Mouse (Mus musculus) R1 (cell line): Measurements from ENCODE around the gene Gm20388.
A peak's percentile ranks its signal among the peaks of the same experiment; 100 is the strongest.

Source experiments
- DNase-seq: peaks from one replicate; pipeline ENCODE4 v3.0.0-alpha.2; 2018; ENCODE audit warnings: low read depth, low spot score

Gene Gm20388

GRCm38 (mm10) chr8:122431694-122432442, 2521.2 kb downstream of the Gm20388 start:
- no peak for DNase-seq

DNA sequence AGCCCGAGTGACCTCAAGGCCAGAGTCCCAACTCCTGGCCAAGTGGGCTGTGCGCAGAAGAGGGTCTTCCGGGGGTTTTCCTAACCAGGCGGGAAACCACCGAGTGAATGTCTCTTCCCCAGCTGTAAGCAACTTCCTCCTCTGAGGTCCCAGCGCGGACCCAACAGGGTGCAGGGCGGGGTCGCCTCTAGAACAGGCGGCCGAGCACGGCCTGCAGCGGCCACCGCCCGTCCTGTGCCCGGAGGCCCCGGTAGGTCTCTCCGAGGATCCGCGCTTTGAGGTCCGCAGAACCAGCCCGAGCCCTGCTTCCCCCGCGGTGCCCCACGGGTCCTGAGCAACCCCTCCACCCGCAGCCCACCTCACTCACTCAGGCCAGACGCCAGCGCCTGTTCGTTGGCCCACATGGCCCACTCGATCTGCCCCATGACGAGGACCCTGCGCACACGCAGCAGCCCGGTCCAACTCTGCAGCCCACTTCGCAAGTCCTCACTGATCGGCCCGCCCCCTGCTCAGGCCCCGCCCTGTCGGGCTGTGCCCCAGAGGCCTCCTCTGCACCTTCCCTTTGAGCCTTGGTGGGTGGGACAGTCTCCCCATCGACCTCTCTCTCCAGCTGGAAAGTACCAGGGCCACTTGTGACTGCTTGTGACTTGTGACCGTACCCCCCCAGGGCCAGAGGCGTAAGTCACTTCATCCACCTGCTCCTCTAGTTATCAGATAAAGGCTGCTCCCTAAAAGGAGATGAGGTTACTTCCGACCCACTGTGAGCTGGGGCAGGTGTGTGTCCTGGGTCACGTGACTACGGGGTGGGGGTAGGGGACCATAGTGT, 2522.0 kb downstream of the Gm20388 start, which contains the start of gene Cyba:
Cyba (minus strand) TSS at position 488 of the 826 bp plus-strand sequence.
- peak; percentile 78 for DNase-seq

DNA sequence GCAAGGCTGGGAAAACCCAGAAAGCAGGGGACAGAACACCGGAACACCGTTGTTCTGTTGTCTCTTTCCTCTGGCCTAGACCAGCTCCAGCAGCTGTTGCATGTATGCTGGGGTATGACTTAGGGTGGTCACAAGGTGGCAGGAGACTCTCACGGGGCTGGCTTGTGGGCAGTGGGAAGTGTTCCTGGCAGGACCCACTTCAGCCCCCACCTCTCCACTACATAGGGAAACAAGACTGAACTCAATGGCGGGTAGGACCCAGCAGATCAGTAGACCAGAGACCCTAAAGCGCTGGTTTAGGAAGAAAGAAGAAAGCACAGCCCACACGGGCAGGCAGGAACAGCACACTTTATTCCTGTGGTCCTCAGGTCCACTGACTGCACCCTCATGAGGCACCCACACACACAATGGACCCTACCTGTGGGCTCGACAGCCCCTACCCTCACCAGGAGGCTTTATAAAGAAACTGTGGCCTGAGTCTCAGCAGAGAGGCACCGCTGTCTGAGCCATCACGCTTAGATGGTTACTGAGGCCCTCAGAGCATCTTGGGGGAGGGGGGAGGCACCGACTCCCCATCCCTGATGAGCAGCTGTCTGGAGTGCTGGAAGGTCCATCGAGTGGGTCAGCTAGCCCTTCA, 2522.7 kb downstream of the Gm20388 start:
- DNase-seq: no peak

DNA sequence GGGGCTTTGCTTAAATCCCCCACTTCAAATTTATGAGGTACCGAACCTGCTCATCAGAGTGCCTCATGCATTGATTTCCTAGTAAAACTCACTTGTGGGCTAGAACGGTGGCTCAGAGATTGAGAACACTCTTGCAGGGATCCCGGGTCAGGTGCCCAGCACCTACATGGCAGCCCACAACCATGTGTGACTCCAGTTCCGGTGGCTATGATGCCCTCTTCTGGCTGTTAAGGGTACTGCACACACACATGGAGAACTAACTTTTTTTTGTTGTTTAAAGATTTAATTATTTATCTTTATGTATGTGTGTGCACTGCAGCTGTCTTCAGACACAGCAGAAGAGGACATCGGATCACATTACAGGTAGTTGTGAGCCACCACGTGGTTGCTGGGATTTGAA, 2524.7 kb downstream of the Gm20388 start:
- DNase-seq: peak; percentile 73

GRCm38 (mm10) chr8:122436146-122436545, 2525.5 kb downstream of the Gm20388 start:
- no peak for DNase-seq

GRCm38 (mm10) chr8:122436586-122437125, 2526.0 kb downstream of the Gm20388 start:
- DNase-seq: no peak

DNA sequence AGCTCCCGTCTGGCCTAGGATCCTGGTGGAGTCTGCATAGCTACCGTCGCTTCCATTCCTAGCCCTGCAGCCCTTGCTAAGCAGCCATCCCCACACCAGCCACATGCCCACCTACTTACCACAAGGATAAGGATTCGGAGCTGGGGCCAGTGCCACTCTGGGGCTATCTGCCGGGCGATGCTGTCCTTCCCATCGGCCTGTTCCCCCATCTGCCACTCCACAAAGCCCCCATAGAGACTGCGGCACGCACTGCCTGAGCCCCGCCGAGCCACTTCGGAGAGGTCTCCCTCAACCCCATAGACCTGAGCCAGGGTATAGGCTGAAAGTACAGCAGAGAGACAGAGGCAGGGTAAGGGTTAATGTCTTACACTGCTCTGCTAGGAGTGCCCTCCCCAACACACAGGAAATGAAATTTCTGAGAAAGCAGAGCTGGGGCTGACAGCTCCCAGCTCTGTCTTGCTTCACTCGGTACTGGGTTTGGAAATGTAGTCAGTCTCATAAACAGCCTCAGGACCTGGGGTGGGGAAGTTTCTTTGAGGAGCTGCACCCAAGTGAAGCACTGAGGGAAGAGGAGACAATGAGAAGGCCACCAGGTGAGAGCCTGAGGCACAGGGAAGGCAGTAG, 2527.2 kb downstream of the Gm20388 start:
- DNase-seq: no peak

GRCm38 (mm10) chr8:122439336-122439735, 2528.7 kb downstream of the Gm20388 start:
- DNase-seq: no peak

DNA sequence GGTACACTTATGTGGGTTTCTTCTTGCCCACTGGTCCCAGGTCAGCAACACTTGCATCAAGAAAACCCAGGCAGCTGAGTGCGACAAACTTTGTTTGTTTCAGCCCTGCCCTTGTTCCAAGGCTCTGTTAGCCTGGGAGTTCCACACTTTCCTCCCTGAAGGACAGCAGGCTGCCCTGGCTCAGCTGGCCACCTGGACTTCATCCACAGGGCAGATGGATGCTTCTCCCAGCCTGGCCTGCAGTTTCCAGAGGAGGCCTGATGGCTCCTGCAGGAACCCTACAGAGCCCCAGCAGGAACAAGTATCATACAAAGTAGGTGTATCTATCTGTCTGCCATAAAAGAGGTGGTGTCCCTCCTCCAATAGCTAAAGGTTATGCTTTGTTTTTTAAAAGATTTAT, 2530.7 kb downstream of the Gm20388 start:
- no peak for DNase-seq

GRCm38 (mm10) chr8:122442356-122442755, 2531.7 kb downstream of the Gm20388 start:
- DNase-seq: no peak

DNA sequence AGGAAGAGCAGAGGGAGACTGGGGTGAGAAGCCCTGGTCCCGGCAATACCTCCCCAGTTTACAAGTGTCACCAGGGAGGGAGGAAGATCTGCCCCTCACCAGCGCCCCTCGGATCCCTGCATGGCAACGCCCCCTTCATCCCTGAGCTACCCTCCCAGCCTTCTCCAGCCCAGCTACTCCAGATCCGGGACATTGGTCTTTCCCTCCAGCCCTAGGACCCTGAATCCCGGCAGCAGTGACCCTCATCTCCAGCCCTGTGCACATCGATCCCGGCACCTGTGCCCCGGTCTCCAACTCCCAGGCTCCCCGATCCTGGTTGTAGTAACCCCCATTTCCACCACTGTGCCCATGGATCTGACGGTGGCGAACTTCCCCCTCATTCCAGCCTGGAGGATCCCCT, 2532.1 kb downstream of the Gm20388 start:
- peak; percentile 40 for DNase-seq

DNA sequence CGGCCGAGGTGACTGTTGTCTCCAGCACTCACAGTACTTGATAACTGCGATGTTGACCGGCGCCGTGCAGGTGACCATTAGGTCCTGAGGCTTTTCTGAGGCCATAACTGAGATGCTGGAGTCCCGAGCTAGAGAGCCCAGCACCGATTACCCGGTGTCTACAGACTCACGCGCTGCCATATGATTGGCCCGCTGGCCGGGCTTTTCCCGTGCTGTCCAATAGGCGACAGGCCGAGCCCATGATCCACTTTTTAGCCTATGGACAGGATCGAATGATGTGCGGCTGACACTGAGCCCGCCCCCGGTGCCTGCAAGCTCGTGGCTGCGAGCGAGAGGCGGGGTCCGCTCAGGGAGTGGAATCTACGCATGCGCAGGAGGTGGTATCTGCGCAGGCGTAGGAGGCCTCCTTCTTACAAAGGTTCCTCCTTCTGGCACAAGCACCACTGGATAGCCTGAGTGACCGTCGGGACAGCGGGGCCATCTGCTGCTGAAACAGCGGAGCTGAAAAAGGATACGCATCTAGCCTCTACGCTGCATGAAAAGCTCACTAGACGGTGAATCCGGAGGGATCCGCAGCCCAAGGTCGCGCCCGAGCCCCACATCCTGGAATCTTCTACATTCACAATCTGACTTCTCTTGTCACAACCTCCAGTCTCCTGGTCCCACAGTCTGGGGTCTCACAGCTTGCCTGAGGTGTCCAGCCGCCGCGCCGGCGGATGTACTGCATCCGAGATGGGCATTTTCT, 2532.8 kb downstream of the Gm20388 start, which contains the start of gene Mvd:
Mvd (minus strand) TSS at position 161 of the 745 bp plus-strand sequence.
- peak; percentile 99 for DNase-seq

GRCm38 (mm10) chr8:122444058-122444748, 2533.6 kb downstream of the Gm20388 start:
- peak; percentile 91 for DNase-seq

- DNase-seq: no peak
Measured at GRCm38 (mm10) chr8:122445203-122445602, 2534.6 kb downstream of the Gm20388 start.

GRCm38 (mm10) chr8:122451161-122451703, 2540.6 kb downstream of the Gm20388 start:
- DNase-seq: no peak

GRCm38 (mm10) chr8:122452154-122452553, 2541.5 kb downstream of the Gm20388 start:
- no peak for DNase-seq

DNA sequence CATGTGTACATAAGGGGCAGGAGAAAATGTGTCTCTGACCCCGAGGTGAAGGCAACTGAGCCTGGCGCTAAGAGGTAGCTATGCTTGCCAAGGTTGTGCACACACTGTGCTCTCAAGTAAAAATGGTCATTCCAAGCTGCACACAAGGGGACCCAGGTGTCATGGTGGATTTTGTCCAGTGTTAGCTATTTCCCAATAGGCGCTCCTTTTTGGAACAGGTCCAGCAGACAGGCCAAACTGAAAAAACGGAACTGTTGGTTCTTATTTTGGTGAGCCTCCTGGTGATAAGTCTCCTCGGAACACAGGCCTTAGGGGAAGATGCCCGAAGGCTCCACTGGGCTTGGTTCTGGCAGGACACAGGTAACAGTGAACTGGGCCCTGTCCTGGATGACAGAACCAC, 2543.8 kb downstream of the Gm20388 start:
- DNase-seq: no peak

- no peak for DNase-seq
Measured at GRCm38 (mm10) chr8:122457171-122457570, 2546.5 kb downstream of the Gm20388 start.

DNA sequence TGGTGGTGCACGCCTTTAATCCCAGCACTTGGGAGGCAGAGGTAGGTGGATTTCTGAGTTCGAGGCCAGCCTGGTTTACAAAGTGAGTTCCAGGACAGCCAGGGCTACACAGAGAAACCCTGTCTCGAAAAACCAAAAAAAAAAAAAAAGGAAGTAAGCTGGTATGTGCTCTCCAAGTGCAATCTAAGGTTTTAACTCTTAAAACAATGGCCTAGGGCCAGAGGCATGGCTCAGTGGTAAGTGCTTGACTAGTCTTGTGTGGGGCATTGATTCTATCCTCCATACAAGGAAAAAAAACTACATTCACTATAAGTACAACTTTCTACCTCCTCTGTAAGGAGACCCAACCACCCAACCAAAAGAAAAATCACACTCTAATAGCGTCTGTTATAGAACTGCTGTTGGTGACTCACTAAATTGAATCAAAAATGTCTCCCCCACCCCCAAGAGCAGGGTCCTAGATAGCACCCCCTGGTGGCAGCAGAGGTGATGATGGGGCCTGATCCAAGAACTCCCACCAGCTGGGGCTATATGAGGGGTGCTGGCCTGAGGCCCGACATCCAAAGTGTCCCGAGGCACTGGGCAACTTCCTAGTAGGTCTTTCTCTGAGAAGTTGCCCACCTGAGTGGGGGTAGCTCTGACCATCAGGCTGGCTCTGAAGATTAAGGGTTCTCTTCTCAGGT, 2548.7 kb downstream of the Gm20388 start:
- peak; percentile 70 for DNase-seq
